Mouse (Mus musculus) cortical plate, adult 2 months (tissue): Measurements from ENCODE around the gene Myo1g. TPM values are rescaled to one million over a fixed set of nuclear protein-coding genes. Genes with fewer than 3 reads are reported as not detected.

Experiments used
- H3K27ac ChIP-seq: fragments of 200-500 bp; 2 replicates; pipeline ENCODE4 v1.5.1; 2012; ENCODE audit warnings: low read length, control low read depth, inconsistent platforms; ENCODE audit not compliant: insufficient read depth
- H3K4me1 ChIP-seq: fragments of 200-500 bp; 2 replicates; pipeline ENCODE4 v1.6.1; 2011; ENCODE audit warnings: low read length; ENCODE audit not compliant: control insufficient read depth, insufficient read depth
- H3K4me3 ChIP-seq: fragments of 200-500 bp; 2 replicates; pipeline ENCODE4 v1.5.1; 2011; ENCODE audit warnings: mild to moderate bottlenecking, low read length, control low read depth; ENCODE audit not compliant: insufficient read depth
- CTCF ChIP-seq: fragments of 200-500 bp; IDR thresholded peaks from 2 replicates; pipeline ENCODE4 v1.5.1; 2011; ENCODE audit warnings: mild to moderate bottlenecking, control low read depth, low read length; ENCODE audit not compliant: insufficient read depth; ENCODE audit errors: extremely low read depth
- POLR2A ChIP-seq: fragments of 200-500 bp; IDR thresholded peaks from 2 replicates; pipeline ENCODE4 v1.6.1; 2011; ENCODE audit warnings: mild to moderate bottlenecking, low read length, control low read depth; ENCODE audit not compliant: insufficient read depth; ENCODE audit errors: extremely low read depth
- polyA plus RNA-seq: library from polyadenylated mRNA; depleted of rRNA; stranded (reverse); fragments of >200 nt; gene quantifications from 2 replicates; pipeline ENCODE4 v1.2.3, GENCODE M21; 2012; rRNA removed

The Myo1g gene
- polyA plus RNA-seq, 1 experiment = 0.75 TPM

- Histone ChIP-seq H3K4me3 (peak overlapping the region; percentile 34), H3K27ac (no peak overlapping the region), H3K4me1 (peaks cover 9% of the 10 kb centered on the region; the same call in 1 of the 2 replicates)
- no peak for TF ChIP-seq POLR2A
- no peak for TF ChIP-seq CTCF
These were observed 49.7 kb downstream of the Myo1g start for GRCm38 (mm10) chr11:6471054-6471453.

- no peak overlapping the region for H3K27ac ChIP-seq
- no peak for TF ChIP-seq POLR2A
- no peak overlapping the region for H3K4me3 ChIP-seq
- peaks cover 7% of the 10 kb centered on the region; the same call in 1 of the 2 replicates for H3K4me1 ChIP-seq
These were observed 52.2 kb downstream of the Myo1g start for GRCm38 (mm10) chr11:6468541-6468940.

GRCm38 (mm10) chr11:6465122-6465521 lies 55.6 kb downstream of the Myo1g start:
- peaks cover 5% of the 10 kb centered on the region; the same call in 1 of the 2 replicates for H3K4me1 ChIP-seq
- TF ChIP-seq CTCF (peak; percentile 55), POLR2A (no peak)
- no peak overlapping the region for H3K4me3 ChIP-seq
- H3K27ac ChIP-seq = no peak overlapping the region

- TF ChIP-seq CTCF = no peak
- TF ChIP-seq POLR2A = no peak
- Histone ChIP-seq H3K4me3 (no peak overlapping the region), H3K27ac (no peak overlapping the region), H3K4me1 (peaks cover under 1% of the 10 kb centered on the region; the same call in 1 of the 2 replicates)
These were observed 57.5 kb downstream of the Myo1g start for GRCm38 (mm10) chr11:6463159-6463837.

Other genes with a start within 250 kb of the Myo1g start
- 128 and 135 TPM in 2 replicates for gene Tmed4, start 246.1 kb downstream of the Myo1g start, polyA plus RNA-seq
- 154 TPM in 2 replicates for gene Ogdh, start 229.3 kb downstream of the Myo1g start, polyA plus RNA-seq
- gene Zmiz2, start 131.9 kb downstream of the Myo1g start, polyA plus RNA-seq = 105 and 108 TPM in 2 replicates
- 2,439 and 2,636 TPM in 2 replicates for gene Ppia, start 105.5 kb downstream of the Myo1g start, polyA plus RNA-seq
- 81.7 and 83.3 TPM in 2 replicates for gene H2afv, start 76.5 kb downstream of the Myo1g start, polyA plus RNA-seq
- 103 and 109 TPM in 2 replicates for gene Purb, start 45.0 kb downstream of the Myo1g start, polyA plus RNA-seq
- gene Ccm2, start 25.9 kb upstream of the Myo1g start, polyA plus RNA-seq = 92.0 and 106 TPM in 2 replicates
- 52.3 and 54.1 TPM in 2 replicates for gene Nacad, start 85.1 kb upstream of the Myo1g start, polyA plus RNA-seq
- gene Tbrg4, start 105.1 kb upstream of the Myo1g start, polyA plus RNA-seq = 57.5 and 60.2 TPM in 2 replicates
- not detected in 2 replicates for gene Wap, start 117.7 kb upstream of the Myo1g start, polyA plus RNA-seq
- 36.6 and 40.6 TPM in 2 replicates for gene Ramp3, start 137.6 kb upstream of the Myo1g start, polyA plus RNA-seq